Mouse (Mus musculus): ENCODE results near the gene Dab2. TPM values are rescaled to one million over a fixed set of nuclear protein-coding genes. Genes with fewer than 3 reads are reported as not detected.

Dab2 gene
- polyA plus RNA-seq, 1 experiment from 2014 or later, result 20.5 TPM

DNA sequence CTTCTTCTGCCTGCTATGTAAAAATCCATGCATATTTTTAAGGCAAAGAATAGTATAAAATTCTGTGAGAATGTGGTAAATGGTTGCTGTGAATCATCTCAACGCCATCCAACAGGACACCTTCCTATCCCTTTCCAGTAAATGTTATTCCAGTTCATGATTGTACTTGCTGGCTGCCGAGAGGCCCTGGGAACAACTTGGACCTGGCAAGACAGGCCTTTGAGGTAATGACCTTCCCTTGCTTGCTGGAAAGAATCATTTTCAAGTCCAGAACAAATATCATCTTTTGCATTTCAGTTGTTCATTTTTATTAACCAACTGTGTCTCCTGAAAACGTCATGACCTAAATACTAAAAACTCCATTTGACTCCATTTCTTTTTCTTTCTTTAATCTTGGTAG lies 862 bp upstream of the Dab2 start:
- Histone ChIP-seq H3K4me1 (replicated peaks) (no peaks in the 10 kb centered on the region), H3K27me3 (no peaks in the 10 kb centered on the region), H3K36me3 (no peaks in the 10 kb centered on the region), H3K27ac (no peak overlapping the region), H3K4me2 (replicated peaks) (no peak overlapping the region), H3K9me3 (no peaks in the 10 kb centered on the region), H3K9ac (replicated peaks) (no peak overlapping the region), H3K4me3 (replicated peaks) (no peak overlapping the region)
- WGBS, result 88% methylated on average over 3 of the region's 3 CpGs
- ATAC-seq, result no peak

DNA sequence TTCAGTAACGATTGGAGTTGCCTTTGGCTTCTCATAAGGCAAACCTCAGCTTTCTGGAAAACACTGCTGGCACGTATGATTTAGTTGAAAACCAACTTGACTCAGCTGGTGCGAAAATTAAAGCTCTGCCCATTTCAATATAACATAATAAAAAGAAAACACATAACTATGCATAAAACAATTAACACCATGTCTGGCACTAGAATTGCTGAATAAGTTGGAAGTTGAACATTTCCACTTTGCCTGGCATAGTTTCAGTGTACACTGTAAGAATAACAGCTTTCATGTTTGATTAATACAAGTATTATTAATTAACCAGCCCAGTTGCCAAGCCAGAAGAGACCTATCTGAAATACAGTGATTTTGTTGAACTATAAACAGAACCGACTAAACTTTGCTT lies 2.6 kb downstream of the Dab2 start:
- Histone ChIP-seq H3K9me3 (no peaks in the 10 kb centered on the region), H3K27me3 (no peaks in the 10 kb centered on the region), H3K4me2 (replicated peaks) (no peak overlapping the region), H3K9ac (replicated peaks) (no peak overlapping the region), H3K4me3 (replicated peaks) (no peak overlapping the region), H3K27ac (no peak overlapping the region), H3K36me3 (no peaks in the 10 kb centered on the region), H3K4me1 (replicated peaks) (no peaks in the 10 kb centered on the region)
- ATAC-seq, result no peak
- WGBS, result 93% methylated on average over 4 of the region's 4 CpGs

DNA sequence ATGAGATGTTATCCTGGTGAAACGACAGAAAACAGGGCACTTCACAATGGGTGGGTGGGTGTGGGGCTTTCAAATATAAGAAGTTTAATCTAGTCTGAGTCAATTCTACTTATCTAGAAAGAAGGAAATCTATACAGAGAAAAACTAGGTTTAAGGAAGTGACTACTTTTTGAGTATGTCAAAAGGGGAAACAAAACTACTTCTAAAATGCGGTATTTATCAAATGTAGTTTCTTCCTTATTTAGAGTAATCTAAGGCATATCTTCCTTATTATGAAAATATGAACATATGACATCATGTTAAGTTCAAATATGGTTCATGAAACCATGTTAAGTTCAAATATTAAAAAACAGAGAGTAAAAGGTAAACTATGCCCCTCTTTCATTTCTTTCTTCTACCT lies 4.2 kb downstream of the Dab2 start:
- H3K36me3 ChIP-seq, result no peaks in the 10 kb centered on the region
- no peak overlapping the region for H3K9ac ChIP-seq (replicated peaks)
- 73% methylated on average over 2 of the region's 2 CpGs for WGBS
- no peak for ATAC-seq
- H3K4me2 ChIP-seq (replicated peaks), result no peak overlapping the region
- H3K27ac ChIP-seq, result no peak overlapping the region
- H3K4me3 ChIP-seq (replicated peaks), result no peak overlapping the region
- no peaks in the 10 kb centered on the region for H3K4me1 ChIP-seq (replicated peaks)
- no peaks in the 10 kb centered on the region for H3K27me3 ChIP-seq
- no peaks in the 10 kb centered on the region for H3K9me3 ChIP-seq

DNA sequence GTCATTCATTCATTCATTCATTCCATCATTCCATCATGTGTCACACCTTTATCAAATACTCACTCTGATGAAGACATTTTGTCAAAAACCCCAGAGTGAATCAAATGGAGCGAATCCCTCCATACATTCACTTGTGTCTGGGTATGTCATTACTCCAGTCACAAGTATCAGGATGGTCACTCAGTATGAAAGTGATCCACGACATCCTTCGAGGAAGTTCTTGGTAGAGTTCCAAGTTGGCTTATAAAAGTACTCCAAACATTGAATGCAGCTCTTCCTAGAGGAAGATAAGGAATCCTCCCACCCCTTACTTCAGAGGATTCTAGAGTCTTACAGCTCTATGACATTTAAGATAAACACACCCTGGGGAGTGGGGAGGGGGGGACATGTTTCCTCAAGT lies 10.0 kb downstream of the Dab2 start:
- H3K36me3 ChIP-seq, result no peaks in the 10 kb centered on the region
- H3K9ac ChIP-seq (replicated peaks), result no peak overlapping the region
- no peak overlapping the region for H3K27ac ChIP-seq
- peaks cover 6% of the 10 kb centered on the region for H3K4me1 ChIP-seq (replicated peaks)
- no peak for ATAC-seq
- H3K4me3 ChIP-seq (replicated peaks), result no peak overlapping the region
- WGBS, result 88% methylated on average over 3 of the region's 3 CpGs
- H3K9me3 ChIP-seq, result no peaks in the 10 kb centered on the region
- H3K27me3 ChIP-seq, result no peaks in the 10 kb centered on the region
- H3K4me2 ChIP-seq (replicated peaks), result no peak overlapping the region

DNA sequence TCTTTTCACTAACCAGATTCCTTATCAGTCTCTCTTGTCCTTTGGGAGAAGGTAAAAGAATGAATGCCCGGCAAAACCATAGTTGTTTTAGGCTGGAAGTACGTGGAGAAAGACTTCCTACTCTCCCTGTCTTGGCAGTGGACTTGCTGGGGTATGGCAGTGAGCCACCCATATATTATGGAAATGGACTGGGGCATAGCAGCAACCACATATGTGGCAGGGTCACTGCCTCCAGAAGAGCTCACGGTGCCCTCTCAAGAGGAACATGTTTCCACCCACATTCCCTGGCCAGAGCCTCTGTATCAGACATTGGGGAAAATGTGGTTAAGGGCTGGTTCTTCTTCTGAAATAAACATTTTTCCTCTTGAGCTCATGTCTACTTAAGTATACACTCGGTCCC lies 10.8 kb downstream of the Dab2 start:
- Histone ChIP-seq H3K9ac (replicated peaks) (no peak overlapping the region), H3K27me3 (no peaks in the 10 kb centered on the region), H3K27ac (no peak overlapping the region), H3K9me3 (no peaks in the 10 kb centered on the region), H3K4me3 (replicated peaks) (no peak overlapping the region), H3K4me2 (replicated peaks) (no peak overlapping the region), H3K36me3 (no peaks in the 10 kb centered on the region), H3K4me1 (replicated peaks) (peaks cover 6% of the 10 kb centered on the region)
- WGBS, result 80% methylated on average over 4 of the region's 4 CpGs
- ATAC-seq, result no peak

DNA sequence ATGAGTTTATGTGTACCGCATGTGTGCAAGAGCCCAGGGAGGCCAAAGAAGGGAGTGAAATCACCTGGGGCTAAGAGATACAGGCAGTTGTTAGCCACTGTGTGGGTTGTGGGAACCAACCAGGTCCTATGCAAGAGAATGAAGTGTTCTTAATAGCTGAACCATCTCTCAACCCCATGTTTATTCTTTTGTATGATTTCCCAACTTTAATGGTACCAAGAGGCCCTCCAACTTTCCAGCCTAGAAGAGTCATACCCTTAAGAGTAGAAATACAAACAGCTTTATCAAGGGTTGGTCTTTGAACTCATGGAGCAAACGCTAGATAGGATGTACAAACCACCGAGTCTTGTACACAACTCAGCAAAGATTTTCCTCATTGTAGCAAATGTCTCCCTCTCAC lies 12.8 kb downstream of the Dab2 start:
- no peak overlapping the region for H3K4me2 ChIP-seq (replicated peaks)
- WGBS, result 93% methylated on average over 3 of the region's 3 CpGs
- H3K27ac ChIP-seq, result no peak overlapping the region
- no peaks in the 10 kb centered on the region for H3K9me3 ChIP-seq
- no peak for ATAC-seq
- H3K4me1 ChIP-seq (replicated peaks), result peaks cover 6% of the 10 kb centered on the region
- H3K27me3 ChIP-seq, result no peaks in the 10 kb centered on the region
- H3K4me3 ChIP-seq (replicated peaks), result no peak overlapping the region
- H3K36me3 ChIP-seq, result no peaks in the 10 kb centered on the region
- no peak overlapping the region for H3K9ac ChIP-seq (replicated peaks)

DNA sequence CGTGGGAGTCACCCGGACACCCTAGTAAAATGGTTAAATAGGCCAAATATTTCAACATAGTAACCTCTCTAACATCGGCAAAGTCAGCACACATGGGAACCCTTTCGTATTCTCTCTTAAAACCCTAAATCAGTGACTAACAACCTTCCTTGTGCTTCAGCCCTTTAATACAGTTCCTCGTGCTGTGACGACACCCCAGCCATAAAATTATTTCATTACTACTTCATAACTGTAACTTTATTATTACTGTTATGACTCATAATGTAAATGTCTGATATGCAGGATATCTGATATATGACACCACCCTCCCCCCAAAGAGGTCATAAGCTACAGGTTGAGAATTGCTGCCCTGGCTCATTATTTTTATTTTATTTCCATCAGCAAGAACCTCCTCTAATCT lies 19.8 kb downstream of the Dab2 start:
- no peaks in the 10 kb centered on the region for H3K36me3 ChIP-seq
- H3K27ac ChIP-seq, result no peak overlapping the region
- H3K9me3 ChIP-seq, result no peaks in the 10 kb centered on the region
- 96% methylated on average over 6 of the region's 6 CpGs for WGBS
- ATAC-seq, result no peak
- H3K4me2 ChIP-seq (replicated peaks), result no peak overlapping the region
- H3K4me3 ChIP-seq (replicated peaks), result no peak overlapping the region
- H3K4me1 ChIP-seq (replicated peaks), result no peaks in the 10 kb centered on the region
- no peaks in the 10 kb centered on the region for H3K27me3 ChIP-seq
- H3K9ac ChIP-seq (replicated peaks), result no peak overlapping the region

DNA sequence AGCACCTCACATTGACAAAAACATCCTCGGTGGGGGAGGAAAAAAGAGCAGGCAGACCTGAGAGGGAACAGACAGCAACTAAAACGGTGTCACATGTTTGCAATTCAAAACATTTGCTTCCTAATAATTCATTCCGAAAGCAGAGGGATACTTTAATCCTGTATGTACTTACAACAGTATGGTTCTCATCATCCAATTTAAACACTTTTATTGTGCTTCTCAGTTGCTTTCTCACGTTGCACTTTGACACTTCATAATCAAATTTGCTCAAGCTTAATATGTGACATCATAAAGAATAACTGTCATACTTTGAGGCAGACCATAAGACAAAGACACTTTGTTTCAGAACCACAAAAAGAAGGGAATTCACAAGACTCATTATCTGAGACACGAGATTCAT lies 20.9 kb downstream of the Dab2 start:
- no peak overlapping the region for H3K4me3 ChIP-seq (replicated peaks)
- H3K9me3 ChIP-seq, result no peaks in the 10 kb centered on the region
- H3K9ac ChIP-seq (replicated peaks), result no peak overlapping the region
- no peaks in the 10 kb centered on the region for H3K4me1 ChIP-seq (replicated peaks)
- no peak for ATAC-seq
- H3K4me2 ChIP-seq (replicated peaks), result no peak overlapping the region
- no peaks in the 10 kb centered on the region for H3K27me3 ChIP-seq
- H3K36me3 ChIP-seq, result no peaks in the 10 kb centered on the region
- no peak overlapping the region for H3K27ac ChIP-seq
- 66% methylated on average over 5 of the region's 5 CpGs for WGBS

DNA sequence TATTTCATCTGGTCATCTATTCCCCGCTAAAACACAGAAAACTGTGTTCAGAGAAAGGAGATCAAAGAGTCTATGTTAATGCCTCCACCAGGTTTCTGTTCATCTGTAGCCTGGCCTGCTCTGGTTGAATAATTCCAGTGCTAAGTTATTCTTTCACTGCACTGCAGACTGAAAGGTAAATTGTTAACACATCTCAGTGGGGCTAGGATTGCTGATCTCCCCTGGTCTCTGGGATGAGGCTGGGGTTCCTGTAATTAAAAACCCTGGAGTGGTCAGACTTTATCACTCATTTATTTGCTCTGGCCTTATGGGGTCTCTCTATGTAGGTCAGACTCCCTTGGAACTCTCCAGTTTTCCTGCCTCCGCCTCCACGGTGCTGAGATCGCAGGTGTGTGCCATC lies 21.7 kb downstream of the Dab2 start:
- ATAC-seq, result no peak
- Histone ChIP-seq H3K9me3 (no peaks in the 10 kb centered on the region), H3K36me3 (no peaks in the 10 kb centered on the region), H3K4me1 (replicated peaks) (no peaks in the 10 kb centered on the region), H3K27ac (no peak overlapping the region), H3K4me2 (replicated peaks) (no peak overlapping the region), H3K9ac (replicated peaks) (no peak overlapping the region), H3K27me3 (no peaks in the 10 kb centered on the region), H3K4me3 (replicated peaks) (no peak overlapping the region)
- WGBS, result 87% methylated on average over 4 of the region's 4 CpGs

DNA sequence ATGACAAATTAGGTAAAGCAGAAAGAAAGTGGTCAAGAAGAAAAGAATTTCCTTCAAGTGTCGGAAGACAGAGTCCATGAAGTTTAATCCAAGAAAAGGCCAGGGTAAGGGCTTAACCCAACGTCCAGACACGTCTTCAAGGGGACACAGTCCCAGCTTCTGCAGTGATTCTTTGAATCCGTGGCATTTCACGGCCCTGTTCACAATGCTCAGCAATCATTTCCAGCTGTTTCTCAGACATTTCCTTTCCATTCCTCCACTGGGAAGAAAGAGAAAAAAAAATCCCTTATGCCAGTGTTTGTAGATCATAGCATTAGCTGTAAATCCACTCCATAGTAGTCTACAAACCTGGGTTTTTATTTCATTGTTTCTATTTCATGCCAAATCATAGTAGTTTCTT lies 22.7 kb downstream of the Dab2 start:
- 56% methylated on average over 5 of the region's 5 CpGs for WGBS
- no peak overlapping the region for H3K9ac ChIP-seq (replicated peaks)
- no peaks in the 10 kb centered on the region for H3K4me1 ChIP-seq (replicated peaks)
- no peaks in the 10 kb centered on the region for H3K36me3 ChIP-seq
- H3K9me3 ChIP-seq, result no peaks in the 10 kb centered on the region
- H3K27me3 ChIP-seq, result no peaks in the 10 kb centered on the region
- H3K4me3 ChIP-seq (replicated peaks), result no peak overlapping the region
- H3K27ac ChIP-seq, result no peak overlapping the region
- ATAC-seq, result no peak
- H3K4me2 ChIP-seq (replicated peaks), result no peak overlapping the region

DNA sequence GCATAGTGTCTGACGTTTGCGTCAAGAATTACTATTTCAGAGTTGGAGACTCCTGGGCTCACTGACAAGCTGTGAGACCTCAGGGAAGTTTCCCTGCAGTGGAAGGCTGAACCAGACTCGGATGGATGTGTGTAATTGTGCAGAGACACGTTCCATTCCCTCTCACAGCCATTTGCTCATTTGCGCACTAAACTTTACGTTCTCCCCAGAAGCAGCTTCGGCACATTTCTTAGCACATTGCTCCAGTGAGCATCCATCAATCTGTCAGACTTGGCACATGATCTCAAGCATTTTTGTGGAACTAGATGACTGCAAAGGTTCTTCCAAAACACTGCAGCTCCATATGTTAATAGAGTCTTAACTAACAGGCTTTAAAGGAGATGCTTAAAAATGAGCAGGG lies 24.0 kb downstream of the Dab2 start:
- no peak overlapping the region for H3K9ac ChIP-seq (replicated peaks)
- H3K36me3 ChIP-seq, result no peaks in the 10 kb centered on the region
- no peak overlapping the region for H3K27ac ChIP-seq
- H3K4me1 ChIP-seq (replicated peaks), result no peaks in the 10 kb centered on the region
- H3K9me3 ChIP-seq, result no peaks in the 10 kb centered on the region
- H3K4me3 ChIP-seq (replicated peaks), result no peak overlapping the region
- H3K27me3 ChIP-seq, result no peaks in the 10 kb centered on the region
- no peak overlapping the region for H3K4me2 ChIP-seq (replicated peaks)
- no peak for ATAC-seq
- WGBS, result 89% methylated on average over 7 of the region's 7 CpGs

DNA sequence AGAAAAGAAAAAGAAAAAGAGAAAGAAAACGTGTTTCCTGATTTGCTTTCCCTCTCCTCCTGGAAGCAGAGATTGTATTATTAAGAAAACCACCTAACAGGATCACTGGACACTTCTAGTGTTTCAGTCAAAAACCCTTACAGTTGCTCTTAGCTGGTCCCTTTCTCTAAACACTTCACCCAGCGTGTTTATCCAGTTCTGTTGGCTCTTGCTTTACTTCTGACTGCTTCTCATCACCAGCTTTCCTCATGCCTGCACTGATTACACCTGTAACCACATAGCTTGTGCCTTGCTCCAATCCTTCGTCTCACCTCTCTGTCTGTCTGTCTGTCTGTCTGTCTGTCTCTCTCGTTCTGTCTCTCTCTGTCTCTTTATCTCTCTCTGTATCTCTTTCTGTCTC lies 25.9 kb downstream of the Dab2 start:
- no peak for ATAC-seq
- H3K4me1 ChIP-seq (replicated peaks), result no peaks in the 10 kb centered on the region
- no peak overlapping the region for H3K4me3 ChIP-seq (replicated peaks)
- no peaks in the 10 kb centered on the region for H3K36me3 ChIP-seq
- WGBS, result 90% methylated on average over 4 of the region's 4 CpGs
- no peak overlapping the region for H3K4me2 ChIP-seq (replicated peaks)
- no peaks in the 10 kb centered on the region for H3K9me3 ChIP-seq
- H3K27ac ChIP-seq, result no peak overlapping the region
- H3K9ac ChIP-seq (replicated peaks), result no peak overlapping the region
- no peaks in the 10 kb centered on the region for H3K27me3 ChIP-seq

DNA sequence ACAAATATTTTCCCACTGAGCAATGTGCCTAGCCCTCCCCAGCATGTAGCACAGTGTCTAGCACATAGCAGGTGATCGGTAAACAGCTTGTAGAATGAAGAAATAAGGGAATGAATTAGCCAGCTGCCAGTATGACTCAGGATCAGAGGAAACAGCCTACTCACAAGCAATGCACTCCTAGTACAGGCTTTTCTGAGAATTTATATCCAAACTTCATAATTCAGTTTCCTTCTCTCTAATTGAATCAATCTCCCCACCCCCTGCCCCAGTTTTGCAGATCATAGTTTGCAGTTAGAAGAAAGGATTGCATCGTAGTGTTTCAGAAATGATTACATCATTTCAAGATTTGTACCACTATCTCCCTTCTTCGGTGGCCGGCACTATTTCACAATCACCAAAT lies 26.4 kb downstream of the Dab2 start:
- no peak overlapping the region for H3K4me3 ChIP-seq (replicated peaks)
- WGBS, result 89% methylated on average over 4 of the region's 4 CpGs
- no peaks in the 10 kb centered on the region for H3K9me3 ChIP-seq
- no peaks in the 10 kb centered on the region for H3K36me3 ChIP-seq
- H3K27me3 ChIP-seq, result no peaks in the 10 kb centered on the region
- no peaks in the 10 kb centered on the region for H3K4me1 ChIP-seq (replicated peaks)
- no peak overlapping the region for H3K9ac ChIP-seq (replicated peaks)
- ATAC-seq, result no peak
- no peak overlapping the region for H3K27ac ChIP-seq
- no peak overlapping the region for H3K4me2 ChIP-seq (replicated peaks)

All from midbrain, embryonic 13.5 days (tissue).